Mouse (Mus musculus) heart, embryonic 14.5 days (tissue): ENCODE measurements around the gene Galnt16. TPM values are rescaled to one million over a fixed set of nuclear protein-coding genes. Genes with fewer than 3 reads are reported as not detected.

Experiments
- ATAC-seq: fragments of 200-750 bp; cut with Nextera tagmentation; 2 replicates; pipeline ENCODE4 v1.8.0; 2017; ENCODE audit warnings: low read depth, moderate TSS enrichment; ENCODE audit not compliant: insufficient number of reproducible peaks, insufficient read depth, low FRiP score
- H3K27ac ChIP-seq, 2 experiments: fragments of 200-500 bp in 1 of 2; fragments of 300-500 bp in 1 of 2; sonication (generic) in 1 of 2; replicated peaks in 1 of 2; 2 replicates each; pipeline ENCODE4 v1.5.1; 2012 to 2014; ENCODE audit warnings: low read depth in 2 of 2, low read length in 2 of 2, control low read depth in 1 of 2, mild to moderate bottlenecking in 1 of 2, mixed read lengths in 1 of 2; ENCODE audit not compliant: control insufficient read depth in 1 of 2, insufficient read depth in 1 of 2
- H3K27me3 ChIP-seq: fragments of 300-500 bp; sonication (generic); 2 replicates; pipeline ENCODE4 v1.6.1; 2014; ENCODE audit warnings: mild to moderate bottlenecking, low read length, control low read depth; ENCODE audit not compliant: control insufficient read depth, insufficient read depth
- H3K36me3 ChIP-seq: fragments of 300-500 bp; sonication (generic); 2 replicates; pipeline ENCODE4 v1.6.1; 2014; ENCODE audit warnings: mild to moderate bottlenecking, control low read depth, low read length, mixed read lengths; ENCODE audit not compliant: control insufficient read depth, insufficient read depth
- H3K4me1 ChIP-seq, 2 experiments: fragments of 200-500 bp in 1 of 2; fragments of 300-500 bp in 1 of 2; sonication (generic) in 1 of 2; 2 replicates each; pipeline ENCODE4 v1.6.1; 2012 to 2014; ENCODE audit warnings: low read length in 2 of 2, control low read depth in 1 of 2, mixed read lengths in 1 of 2; ENCODE audit not compliant: control insufficient read depth in 2 of 2, insufficient read depth in 2 of 2
- H3K4me2 ChIP-seq: fragments of 300-500 bp; sonication (generic); 2 replicates; pipeline ENCODE4 v1.6.1; 2014; ENCODE audit warnings: mild to moderate bottlenecking, low read length
- H3K4me3 ChIP-seq, 2 experiments: fragments of 200-500 bp in 1 of 2; fragments of 300-500 bp in 1 of 2; sonication (generic) in 1 of 2; 2 replicates each; pipeline ENCODE4 v1.5.1; 2012 to 2014; ENCODE audit warnings: low read length in 2 of 2, mild to moderate bottlenecking in 2 of 2, control low read depth in 1 of 2, low read depth in 1 of 2, moderate library complexity in 1 of 2; ENCODE audit not compliant: control insufficient read depth in 1 of 2, insufficient read depth in 1 of 2
- H3K9ac ChIP-seq: fragments of 300-500 bp; sonication (generic); 2 replicates; pipeline ENCODE4 v1.6.1; 2014; ENCODE audit warnings: mild to moderate bottlenecking, low read length
- H3K9me3 ChIP-seq: fragments of 300-500 bp; sonication (generic); 2 replicates; pipeline ENCODE4 v1.6.1; 2016; ENCODE audit warnings: low read length, control low read depth; ENCODE audit not compliant: control insufficient read depth
- WGBS: fragments of 180-500 bp; shearing (Covaris S2); extraction: QIAGEN DNeasy Blood & Tissue Kit; methylation state at CpG from one replicate; pipeline ENCODE4 v1.1.7; 2014; 5-methylcytosine and 5-hydroxymethylcytosine counted together
- polyA plus RNA-seq: library from polyadenylated mRNA; unstranded; fragments of >200 nt; fragmentation: Nextera tagmentation; extraction: Ambion mirVana; gene quantifications from 2 replicates; pipeline ENCODE4 v1.2.1, GENCODE M21; 2014

The Galnt16 gene
- polyA plus RNA-seq, 1 experiment from 2014 or later: 2.4 TPM

DNA sequence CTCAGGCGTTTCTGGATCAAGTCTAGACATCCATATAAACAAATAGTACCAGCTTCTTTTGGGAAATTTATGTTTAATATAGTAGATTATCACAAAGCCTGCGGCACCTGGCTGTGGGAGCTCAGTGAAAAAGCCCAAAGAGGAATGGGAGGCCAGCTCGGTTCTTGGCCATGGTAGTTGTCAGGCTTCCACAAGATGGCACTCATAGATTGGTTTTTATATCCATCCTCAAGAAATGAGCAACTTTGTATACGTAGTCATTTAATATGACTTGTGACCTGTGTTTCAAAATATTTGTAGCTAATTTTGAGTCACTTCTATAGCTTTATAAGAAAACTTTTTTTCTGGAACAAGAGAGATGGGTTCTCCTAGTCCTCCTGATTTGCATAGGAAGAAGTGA is 19.7 kb upstream of the Galnt16 start:
- whole genome bisulfite sequencing: 55% methylated on average over 4 of the region's 4 CpGs
- no peak overlapping the region for H3K27ac ChIP-seq
- no peak for ATAC-seq

GRCm38 (mm10) chr12:80500506-80500905 is 17.6 kb upstream of the Galnt16 start:
- Histone ChIP-seq H3K9ac (no peak overlapping the region), H3K36me3 (peaks cover 3% of the 10 kb centered on the region; the same call in 1 of the 2 replicates), H3K27me3 (no peaks in the 10 kb centered on the region), H3K9me3 (no peaks in the 10 kb centered on the region), H3K4me3 (no peak overlapping the region), H3K4me1 (no peaks in the 10 kb centered on the region), H3K4me2 (no peak overlapping the region), H3K27ac (no peak overlapping the region)
- WGBS: 53% methylated on average over 1 of the region's 1 CpGs
- no peak for ATAC-seq

More for the DNA sequence above, 19.7 kb upstream of the Galnt16 start:
- Histone ChIP-seq H3K9ac (no peak overlapping the region), H3K4me3 (no peak overlapping the region), H3K4me1 (no peaks in the 10 kb centered on the region), H3K4me2 (no peak overlapping the region), H3K9me3 (no peaks in the 10 kb centered on the region), H3K27me3 (no peaks in the 10 kb centered on the region), H3K36me3 (peaks cover 5% of the 10 kb centered on the region)

- H3K36me3 ChIP-seq: no peaks in the 10 kb centered on the region
- ATAC-seq: no peak
- H3K4me3 ChIP-seq: no peak overlapping the region
- WGBS: 69% methylated on average over 5 of the region's 5 CpGs
- H3K27me3 ChIP-seq: no peaks in the 10 kb centered on the region
- no peak overlapping the region for H3K27ac ChIP-seq
- H3K4me2 ChIP-seq: no peak overlapping the region
- H3K9ac ChIP-seq: no peak overlapping the region
- H3K9me3 ChIP-seq: no peaks in the 10 kb centered on the region
- no peaks in the 10 kb centered on the region for H3K4me1 ChIP-seq
Observed at GRCm38 (mm10) chr12:80504718-80505117, 13.4 kb upstream of the Galnt16 start.

GRCm38 (mm10) chr12:80507041-80507745 is 10.9 kb upstream of the Galnt16 start:
- no peak overlapping the region for H3K27ac ChIP-seq
- no peaks in the 10 kb centered on the region for H3K9me3 ChIP-seq
- no peak overlapping the region for H3K4me2 ChIP-seq
- ATAC-seq: no peak
- 64% methylated on average over 14 of the region's 14 CpGs for WGBS
- no peaks in the 10 kb centered on the region for H3K36me3 ChIP-seq
- H3K9ac ChIP-seq: no peak overlapping the region
- H3K27me3 ChIP-seq: no peaks in the 10 kb centered on the region
- H3K4me3 ChIP-seq: no peak overlapping the region
- H3K4me1 ChIP-seq: no peaks in the 10 kb centered on the region

- peaks cover 86% of the 10 kb centered on the region for H3K27me3 ChIP-seq
- under 1% methylated on average over 25 of the region's 25 CpGs for WGBS
- peaks cover 6% of the 10 kb centered on the region in 2 experiments for H3K4me1 ChIP-seq
- peak overlapping the region; percentile 100 for H3K4me2 ChIP-seq
- 0 out of 2 replicates have a peak, but pooled peaks have one; percentile 9 for ATAC-seq
- peak overlapping the region; percentile 72 for H3K9ac ChIP-seq
- no peaks in the 10 kb centered on the region for H3K36me3 ChIP-seq
- H3K27ac ChIP-seq: no peak overlapping the region
- no peaks in the 10 kb centered on the region for H3K9me3 ChIP-seq
- peak overlapping the region; percentile 58 to 66 for H3K4me3 ChIP-seq
Observed at GRCm38 (mm10) chr12:80518393-80518756, 298 bp downstream of the Galnt16 start.

GRCm38 (mm10) chr12:80518757-80519620 is 912 bp downstream of the Galnt16 start:
- Histone ChIP-seq H3K9me3 (no peaks in the 10 kb centered on the region), H3K36me3 (no peaks in the 10 kb centered on the region), H3K4me1 (peaks cover 6% of the 10 kb centered on the region in 2 experiments), H3K9ac (peak overlapping the region; percentile 72), H3K4me2 (peak overlapping the region; percentile 100), H3K4me3 (peak overlapping the region; percentile 58 to 66), H3K27ac (no peak overlapping the region), H3K27me3 (peaks cover 85% of the 10 kb centered on the region)
- under 1% methylated on average over 81 of the region's 90 CpGs for WGBS
- ATAC-seq: peak; percentile 49; the same call in 1 of the 2 replicates

DNA sequence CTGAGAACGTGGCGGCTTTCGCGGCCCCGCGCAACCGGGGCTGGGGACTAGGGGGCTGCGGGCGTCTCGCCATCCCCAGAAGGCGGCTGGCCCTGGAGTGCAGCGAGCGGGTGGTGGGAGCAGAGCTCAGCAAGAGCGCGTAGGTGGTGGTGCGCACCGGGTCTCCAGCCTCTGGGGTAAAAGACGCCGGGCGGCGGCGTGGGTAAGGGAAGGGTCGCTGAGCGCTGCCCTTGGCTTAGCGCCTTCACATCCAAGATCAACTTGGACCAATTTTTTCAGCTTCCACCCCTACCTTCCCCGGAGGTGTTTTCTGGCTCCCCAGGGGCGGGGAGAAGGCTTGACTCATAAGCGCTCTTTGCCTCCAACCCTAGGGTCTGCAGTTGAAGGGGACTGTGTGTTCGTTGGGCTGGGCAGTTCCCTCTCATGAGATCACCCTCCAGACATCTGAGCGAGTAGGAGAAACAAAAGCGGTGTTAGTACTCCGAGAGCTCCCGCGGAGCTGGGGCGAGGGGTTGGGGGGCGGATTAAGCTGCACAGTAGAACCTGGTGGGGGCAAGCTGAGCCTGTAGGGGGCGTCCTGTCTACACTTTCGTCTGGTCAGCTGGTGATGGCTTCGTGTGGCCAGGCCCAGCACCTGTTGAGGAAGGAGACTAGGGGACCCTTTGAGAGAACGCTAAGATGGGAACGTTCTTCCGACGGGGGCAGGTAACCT is 1.7 kb downstream of the Galnt16 start:
- peaks cover 77% of the 10 kb centered on the region for H3K27me3 ChIP-seq
- peak overlapping the region; percentile 100 for H3K4me2 ChIP-seq
- peak overlapping the region; percentile 72 for H3K9ac ChIP-seq
- H3K27ac ChIP-seq: no peak overlapping the region
- WGBS: 1% methylated on average over 43 of the region's 43 CpGs
- peak overlapping the region; percentile 58 to 66 for H3K4me3 ChIP-seq
- H3K36me3 ChIP-seq: no peaks in the 10 kb centered on the region
- H3K9me3 ChIP-seq: no peaks in the 10 kb centered on the region
- peak; percentile 23; the same call in 1 of the 2 replicates for ATAC-seq
- H3K4me1 ChIP-seq: peaks cover 6 to 8% of the 10 kb centered on the region in 2 experiments
